Mouse (Mus musculus) kidney, postnatal 14 days (tissue): ENCODE data around the gene Tmem115.
"Not testable (repeated sequence)": the region's sequence is repeated elsewhere in the genome, so short reads cannot be mapped to it uniquely, and the experiment has no call there.

Experiments
- DNase-seq: peaks from one replicate; pipeline ENCODE4 v3.0.0; 2022; ENCODE audit warnings: mixed read lengths

Gene Tmem115

DNA sequence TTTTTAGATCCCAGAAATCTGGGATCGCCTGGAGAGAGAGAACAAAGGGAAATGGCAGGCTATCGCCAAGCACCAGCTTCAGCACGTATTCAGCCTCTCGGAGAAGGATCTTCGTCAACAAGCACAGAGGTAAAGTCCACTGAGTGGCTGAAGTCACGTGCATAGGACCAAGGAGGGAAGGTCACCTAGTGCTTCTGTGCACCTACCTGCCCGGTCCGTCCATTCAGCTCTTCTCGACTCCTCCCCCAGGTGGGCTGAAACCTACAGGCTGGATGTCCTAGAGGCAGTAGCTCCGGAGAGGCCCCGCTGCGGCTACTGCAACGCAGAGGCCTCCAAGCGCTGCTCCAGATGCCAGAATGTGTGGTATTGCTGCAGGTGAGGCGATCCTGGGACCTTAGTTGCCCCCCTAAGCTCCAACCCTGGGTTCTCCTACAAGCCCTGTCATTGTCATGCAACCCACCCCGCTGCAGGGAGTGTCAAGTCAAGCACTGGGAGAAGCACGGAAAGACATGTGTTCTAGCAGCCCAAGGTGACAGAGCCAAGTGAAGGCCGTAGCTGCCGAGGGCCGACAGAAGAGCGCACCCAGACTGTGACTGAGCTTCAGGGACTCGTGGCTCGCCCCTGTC lies 16.9 kb downstream of the Tmem115 start:
- peak; percentile 84 for DNase-seq

DNA sequence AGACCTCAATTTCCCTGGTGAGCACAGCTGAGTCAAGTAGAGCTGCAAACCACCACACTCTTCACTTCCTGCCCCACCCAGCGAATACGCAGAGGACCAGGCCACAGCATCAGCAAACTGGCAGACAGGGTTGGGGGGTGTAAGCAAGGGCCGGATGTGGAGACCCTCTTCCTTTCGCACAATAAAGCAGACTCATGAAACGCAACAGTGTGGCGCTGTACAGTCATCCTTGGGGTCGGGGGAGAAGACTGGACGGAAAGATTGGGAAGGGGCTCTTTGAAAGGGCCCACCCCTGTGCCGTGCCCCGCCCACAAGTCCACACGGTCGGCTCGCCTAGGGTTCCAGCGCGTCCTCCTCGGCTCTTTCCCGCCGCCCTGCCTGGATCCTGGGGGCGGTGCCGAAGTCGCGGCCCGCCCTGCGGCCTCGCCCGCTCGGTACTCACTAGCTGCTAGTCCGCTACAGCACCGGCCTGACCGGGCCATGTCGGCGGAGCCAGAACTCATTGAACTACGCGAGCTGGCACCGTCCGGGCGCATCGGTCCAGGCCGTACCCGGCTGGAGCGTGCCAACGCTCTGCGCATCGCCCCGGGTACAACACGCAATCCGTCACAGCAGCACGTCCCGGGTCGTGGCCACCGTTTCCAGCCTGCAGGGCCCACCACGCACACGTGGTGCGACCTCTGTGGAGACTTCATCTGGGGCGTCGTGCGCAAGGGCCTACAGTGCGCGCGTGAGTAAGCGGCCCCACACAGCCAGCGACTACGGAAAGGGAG lies 17.6 kb downstream of the Tmem115 start, which contains the start of gene Rassf1:
Rassf1 (plus strand) TSS at position 439 of the 773 bp plus-strand sequence.
- DNase-seq = peak; percentile 87

DNA sequence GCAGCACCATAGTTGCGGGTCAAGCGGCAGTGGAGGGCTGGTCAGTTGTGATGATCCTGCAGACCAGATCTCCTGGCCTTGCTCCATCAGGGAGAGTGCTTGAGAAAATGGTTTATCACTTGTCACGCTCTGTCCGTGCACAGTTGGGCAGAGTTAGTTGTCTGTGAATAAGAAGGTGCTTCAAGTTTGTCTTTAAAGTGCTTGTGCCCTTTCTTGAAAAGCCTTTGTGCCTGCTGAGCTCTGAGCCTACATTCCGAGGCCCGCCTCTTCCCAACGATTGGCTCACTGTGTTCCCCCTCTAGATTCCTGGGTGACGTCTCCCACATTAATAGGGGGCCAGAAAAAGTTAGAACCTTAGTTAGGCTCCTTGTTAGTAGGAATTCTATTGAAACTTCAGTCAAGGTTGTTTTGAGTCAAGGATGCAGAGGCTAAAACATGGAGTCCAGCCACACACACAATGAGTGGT lies 18.2 kb downstream of the Tmem115 start:
- DNase-seq = no peak

DNA sequence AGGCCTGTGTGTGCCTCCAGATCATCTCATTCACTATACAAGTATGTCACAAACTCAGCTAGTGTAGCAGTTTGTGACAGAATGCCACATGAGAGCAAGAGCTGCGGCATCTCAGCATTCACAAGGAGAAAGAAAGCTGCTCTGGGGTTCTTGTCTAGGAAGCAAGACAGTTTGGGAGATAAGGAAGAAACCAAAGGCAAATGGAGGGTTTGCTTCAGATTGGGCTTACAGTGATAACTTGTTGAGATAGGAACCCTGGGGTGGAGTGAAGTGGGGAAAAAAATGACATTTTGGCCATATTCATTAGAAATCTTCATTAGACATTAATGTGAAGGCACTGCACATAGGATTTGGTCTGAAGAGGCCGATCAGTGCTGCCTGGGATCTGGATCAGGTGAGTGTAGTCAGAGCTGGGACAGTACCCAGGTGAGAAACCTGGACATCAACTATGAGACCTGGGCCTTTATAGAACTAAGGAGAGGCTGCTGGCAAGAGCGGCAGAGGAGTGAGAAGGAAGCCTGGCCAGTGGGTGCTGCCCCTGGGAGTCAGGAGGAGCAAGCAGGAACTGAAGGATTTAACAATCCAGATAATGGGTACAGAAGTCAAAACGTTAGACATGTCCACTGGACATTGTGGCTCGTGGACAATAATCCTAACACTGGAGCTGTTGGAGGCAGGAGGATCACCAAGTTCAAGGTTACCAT lies 19.1 kb downstream of the Tmem115 start:
- no peak for DNase-seq

DNA sequence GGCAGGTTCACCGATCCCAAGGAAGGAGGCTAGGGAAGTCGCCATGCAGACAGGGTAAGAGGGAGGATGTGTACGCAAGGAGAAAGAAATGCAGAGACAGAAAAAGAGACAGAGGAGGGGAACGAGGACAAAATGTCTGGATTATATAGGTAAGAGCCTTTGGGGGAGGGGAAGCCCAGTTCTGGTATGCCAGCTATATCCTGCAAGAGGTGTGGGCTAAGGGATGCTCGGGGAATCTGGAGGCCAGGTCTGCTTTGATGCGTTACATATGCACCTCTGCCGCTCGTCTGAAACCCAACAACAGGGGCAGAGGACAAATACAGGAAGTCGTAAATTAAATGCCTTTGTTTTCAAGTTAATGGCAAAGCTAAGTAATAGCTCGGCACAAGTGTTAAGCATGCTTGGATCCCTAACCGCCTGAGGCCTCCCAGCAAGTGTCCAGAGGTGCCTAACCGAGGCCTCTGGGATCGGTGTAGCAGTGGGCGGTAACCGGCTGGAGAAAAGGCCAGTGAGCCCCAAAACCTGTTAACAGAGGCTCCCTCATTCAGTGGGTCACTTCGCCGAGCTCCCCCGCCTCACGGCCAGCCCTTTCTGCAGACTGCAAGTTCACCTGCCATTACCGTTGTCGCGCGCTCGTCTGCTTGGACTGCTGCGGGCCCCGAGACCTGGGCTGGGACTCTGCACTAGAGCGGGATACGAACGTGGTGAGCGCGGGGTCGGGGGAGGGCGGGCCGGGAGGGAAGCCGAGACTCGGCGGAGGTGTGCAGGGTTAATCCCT lies 20.0 kb downstream of the Tmem115 start:
- no peak for DNase-seq

DNA sequence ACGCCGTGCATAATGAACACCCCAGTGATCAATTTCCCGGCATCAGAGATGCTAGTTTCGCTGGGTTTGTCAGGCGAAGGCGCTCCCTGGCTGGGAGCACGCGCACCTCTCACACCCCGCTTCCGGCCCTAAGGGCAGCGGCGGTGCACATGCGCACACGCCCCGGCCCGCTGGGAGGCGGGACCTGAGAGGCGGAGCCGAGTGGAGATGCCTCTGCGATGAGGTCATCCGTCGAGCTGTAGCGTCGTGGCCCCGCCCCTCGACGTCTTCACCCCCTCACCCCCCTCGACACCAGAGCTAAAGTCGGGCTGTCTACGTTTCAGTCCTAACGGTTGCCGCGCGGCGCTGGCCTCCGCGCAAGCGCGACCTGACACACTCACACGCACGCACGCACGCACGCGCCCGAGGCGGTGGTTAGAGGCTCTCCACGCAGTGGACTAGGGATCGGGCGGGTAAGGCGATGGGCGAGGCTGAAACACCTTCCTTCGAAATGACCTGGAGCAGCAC lies 20.6 kb downstream of the Tmem115 start:
- DNase-seq = peak; percentile 98

DNA sequence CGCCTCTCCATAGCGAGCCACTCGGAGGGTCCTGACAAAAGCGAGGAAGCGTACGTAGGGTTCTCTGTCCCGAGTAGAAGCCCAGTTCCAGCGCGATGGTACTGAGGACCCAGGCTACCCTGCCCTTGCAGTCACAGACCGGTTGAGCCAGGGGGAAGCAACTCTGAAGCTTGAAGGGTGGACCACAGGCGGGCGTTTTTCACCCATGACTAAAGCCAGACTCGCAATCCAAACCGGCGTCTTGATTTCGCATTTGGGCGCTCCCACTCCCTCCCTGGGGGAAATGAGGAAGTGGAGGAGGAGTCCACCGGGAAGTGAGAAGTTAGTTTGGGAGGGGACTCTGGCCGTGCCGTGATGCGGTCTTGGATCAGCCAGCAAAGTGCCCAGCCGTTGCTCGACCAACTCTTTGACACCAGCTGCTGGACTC lies 21.3 kb downstream of the Tmem115 start:
- peak; percentile 82 for DNase-seq

DNA sequence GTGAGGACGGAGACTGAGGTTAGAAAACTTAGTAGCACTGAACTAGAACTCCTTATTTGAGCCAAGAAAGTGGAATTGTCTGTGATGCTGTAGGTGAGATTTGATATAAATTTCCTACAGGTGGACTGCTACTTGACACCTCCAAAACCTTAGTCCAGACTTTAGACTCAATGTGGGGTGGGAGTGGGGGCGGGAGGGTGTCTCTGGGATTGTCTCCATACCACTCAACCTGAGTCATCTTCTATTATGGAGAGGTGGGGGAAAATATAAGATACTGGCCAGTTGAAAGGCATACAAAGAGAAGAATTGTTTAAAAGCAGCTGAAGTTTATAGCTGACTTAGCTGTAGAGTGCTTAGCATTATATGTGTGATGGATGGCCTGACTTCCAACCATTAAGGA lies 22.0 kb downstream of the Tmem115 start:
- DNase-seq = no peak

DNA sequence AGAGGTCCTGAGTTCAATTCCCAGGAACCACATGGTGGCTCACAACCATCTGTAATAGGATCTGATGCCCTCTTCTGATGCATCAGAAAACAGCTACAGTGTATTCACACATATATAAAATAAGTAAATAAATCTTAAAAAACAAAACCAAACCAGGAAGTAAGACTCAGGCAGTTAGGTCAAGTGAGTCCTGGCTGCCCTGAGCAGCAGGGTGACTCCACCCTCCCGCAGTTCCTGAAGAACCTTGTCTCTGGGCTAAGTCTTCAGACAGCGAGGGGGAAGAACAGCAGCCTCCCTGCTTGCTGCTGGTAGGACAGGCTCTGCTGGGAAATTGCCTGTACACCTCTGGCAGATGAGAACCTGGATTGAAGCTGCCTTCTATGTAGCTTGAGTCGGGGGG lies 22.6 kb downstream of the Tmem115 start:
- no peak for DNase-seq

DNA sequence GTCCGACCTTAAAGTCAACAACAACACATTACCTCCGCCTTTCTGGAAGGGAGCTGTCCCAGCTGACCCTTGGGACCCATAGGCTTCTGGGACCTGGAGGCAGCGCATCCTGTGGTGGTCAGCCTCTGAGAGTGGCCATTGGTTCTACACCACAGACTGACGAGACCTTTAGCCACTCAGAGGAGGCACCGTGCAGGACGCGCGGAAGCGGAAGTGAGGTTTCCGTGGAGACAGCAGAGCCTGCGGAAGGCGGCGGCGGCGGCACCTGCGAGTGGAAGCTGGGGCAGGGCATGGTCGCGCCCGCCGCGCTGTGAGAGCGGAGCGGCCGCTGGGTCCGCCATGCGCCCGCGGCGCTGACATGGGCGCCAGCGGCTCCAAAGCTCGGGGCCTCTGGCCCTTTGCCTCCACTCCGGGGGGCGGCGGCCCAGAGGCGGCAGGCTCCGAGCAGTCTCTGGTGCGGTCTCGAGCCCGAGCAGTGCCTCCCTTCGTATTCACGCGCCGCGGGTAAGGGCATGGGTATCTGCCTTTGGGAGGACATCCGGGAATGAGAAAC lies 29.4 kb downstream of the Tmem115 start, which contains the start of gene Tusc2:
Tusc2 (plus strand) TSS at position 227 of the 553 bp plus-strand sequence.
- DNase-seq = peak; percentile 97

DNA sequence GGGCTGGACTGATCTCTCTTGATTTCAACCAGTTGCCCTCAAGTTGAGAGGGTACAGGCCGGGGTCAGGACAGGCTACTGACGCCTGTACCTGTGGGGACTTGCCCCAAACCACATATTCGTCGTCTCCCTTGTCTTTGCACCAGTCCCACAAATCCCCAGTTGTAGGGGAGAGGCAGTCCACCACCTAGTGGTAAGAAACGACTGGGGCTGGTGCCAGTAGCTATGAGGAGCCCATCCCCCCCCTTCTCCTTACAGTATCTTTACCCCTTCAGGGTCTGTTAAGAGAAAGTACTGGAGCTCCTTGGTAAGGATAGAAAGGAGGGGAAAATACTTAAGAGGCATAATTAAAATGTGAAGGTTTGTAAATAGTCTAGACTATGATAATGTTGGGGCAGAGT lies 31.8 kb downstream of the Tmem115 start:
- DNase-seq = not testable (repeated sequence)

DNA sequence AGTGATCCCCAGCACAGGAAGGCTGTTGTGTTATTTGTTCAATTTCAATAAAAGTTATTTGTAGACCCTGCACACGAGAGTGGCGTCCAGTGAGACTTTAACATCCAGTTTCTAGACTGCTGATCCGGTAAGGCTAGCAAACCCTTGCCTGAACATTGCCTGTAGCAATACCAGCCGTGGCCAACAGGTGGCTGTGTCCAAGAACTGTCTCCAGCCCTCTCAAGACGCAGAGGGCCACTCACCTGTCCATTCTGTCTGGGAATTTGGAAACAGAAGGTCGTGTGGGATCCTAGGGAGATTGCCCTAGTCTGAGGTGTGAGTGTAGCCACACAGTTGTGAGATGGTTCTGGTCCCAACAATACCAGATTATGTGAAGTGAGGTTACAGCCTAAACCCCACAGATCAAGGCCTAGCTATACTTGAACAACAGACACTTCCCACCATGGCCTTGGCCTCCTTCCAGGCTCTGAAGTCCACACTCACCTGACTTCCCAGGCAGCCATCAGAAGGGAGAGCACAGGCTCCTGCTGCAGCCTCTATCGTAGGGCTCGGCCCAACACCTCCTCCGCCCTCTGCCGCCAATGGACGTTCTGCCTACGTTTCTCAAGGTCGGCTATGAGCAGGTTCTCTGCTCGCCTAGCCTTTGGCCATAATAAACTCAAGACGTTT lies 32.4 kb downstream of the Tmem115 start:
- peak; percentile 92 for DNase-seq

DNA sequence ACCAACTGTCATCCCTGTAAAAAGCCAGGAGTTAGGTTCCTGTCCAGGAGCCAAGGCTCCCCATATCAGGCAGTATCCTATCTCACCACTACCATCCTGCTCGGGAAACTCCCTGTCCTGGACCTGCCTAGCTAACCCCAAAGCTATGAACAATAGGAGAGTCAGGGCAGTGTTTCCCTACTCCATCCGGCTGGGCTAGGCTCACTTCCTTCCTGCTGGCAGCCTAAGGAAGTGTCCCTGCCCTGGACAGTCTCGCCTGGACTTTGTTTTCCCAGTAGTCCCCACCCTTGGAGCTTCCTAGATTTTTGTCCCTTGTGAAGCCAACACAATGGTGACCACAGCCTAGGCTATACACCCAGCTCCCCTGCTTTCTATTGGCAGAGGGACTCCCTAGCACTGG lies 33.1 kb downstream of the Tmem115 start:
- DNase-seq = peak; percentile 76

DNA sequence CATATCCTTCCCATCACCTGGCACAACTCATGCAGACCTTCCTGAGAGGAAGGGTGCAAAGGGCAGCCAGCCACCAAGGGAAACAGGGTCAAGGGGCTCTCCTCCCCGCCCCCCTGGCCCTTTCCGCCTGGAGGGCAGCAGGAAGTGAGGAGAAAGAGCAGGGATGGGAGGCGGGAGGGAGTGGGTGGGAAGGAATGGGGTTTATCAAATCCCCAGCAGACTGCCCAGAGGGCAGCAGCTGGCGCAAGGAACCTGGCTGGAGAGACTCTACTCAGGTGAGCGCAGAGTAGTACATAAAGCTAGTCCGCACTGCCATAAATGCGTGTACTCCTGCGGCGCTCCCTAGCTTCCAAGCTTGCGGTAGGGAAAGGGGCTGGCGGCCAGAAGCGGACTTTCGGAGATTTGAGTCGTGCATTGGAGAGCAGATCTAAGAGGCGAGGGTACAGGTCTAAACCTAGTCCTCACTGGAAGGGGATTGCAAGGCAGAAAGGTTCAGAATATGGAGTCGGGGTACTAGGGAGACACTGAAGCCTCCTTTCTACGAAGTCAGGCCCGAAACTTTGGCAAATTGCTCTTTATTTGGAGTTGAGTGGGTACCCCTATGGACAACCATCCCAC lies 34.1 kb downstream of the Tmem115 start, which contains the start of gene Hyal2:
Hyal2 (plus strand) TSS at position 244 of the 618 bp plus-strand sequence.
- DNase-seq = peak; percentile 88

DNA sequence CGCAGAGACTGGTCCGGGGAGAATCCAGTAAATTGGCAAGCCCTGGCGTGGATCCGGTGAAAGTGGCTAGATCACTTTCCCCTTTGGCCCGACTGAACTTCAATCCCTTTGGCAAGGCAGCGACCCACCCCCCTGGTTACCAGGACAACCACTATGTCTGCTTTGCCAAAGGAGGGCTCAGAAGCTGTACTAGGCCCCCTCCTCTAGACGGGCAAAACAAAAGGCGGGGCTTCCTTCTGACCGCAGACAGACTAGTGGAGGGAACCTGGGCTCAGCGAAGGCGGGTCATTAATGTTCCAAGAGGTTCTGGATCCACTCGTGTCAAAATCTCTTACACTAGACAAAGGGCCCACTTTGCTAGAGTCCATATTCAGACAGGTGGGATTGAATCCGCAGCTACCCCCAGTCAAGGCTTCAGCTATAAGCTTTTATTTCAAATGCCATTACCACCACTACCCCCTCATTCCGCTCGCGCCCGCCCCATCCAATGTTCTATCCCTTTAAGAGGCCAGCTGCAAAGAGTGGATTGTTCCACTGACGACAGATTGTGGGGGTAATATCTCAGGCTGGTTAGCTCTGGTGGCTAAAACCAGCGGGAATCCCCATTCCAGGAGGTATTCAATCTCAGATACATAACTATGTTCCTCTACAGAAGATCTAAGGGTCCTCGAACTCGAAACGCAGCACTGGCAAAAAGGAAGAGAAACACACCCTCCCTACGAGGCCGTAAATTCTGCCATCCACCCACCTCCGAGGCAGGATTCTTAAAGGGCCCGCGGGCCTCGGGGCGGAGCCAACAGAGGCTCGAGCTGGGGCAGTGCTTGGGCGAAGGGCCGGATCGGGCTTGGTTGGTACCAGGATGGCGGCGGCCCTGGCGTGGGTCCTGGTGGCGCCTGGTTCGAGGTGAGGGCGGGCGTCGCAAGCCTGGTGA lies 34.9 kb downstream of the Tmem115 start:
- DNase-seq = peak; percentile 92

DNA sequence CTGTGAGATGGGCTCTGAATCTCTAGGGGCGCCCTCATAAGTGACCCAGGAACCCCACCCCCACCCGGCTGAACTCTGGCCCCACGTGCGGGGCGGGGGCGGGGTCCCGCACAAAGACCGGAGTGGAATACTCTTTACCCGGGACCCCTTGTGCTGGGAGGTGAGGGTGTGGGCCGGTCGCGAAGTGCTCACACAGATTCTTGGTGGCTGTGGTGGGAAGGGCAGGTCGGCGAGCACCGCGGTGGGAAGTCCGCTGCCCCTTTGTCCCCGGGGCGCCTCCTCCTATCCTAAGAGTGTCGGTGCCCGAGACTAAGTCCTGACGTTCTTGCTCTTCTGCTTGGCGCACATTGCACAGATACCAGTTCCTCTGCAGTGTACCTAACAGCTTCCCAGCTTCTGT lies 35.5 kb downstream of the Tmem115 start:
- DNase-seq = no peak

DNA sequence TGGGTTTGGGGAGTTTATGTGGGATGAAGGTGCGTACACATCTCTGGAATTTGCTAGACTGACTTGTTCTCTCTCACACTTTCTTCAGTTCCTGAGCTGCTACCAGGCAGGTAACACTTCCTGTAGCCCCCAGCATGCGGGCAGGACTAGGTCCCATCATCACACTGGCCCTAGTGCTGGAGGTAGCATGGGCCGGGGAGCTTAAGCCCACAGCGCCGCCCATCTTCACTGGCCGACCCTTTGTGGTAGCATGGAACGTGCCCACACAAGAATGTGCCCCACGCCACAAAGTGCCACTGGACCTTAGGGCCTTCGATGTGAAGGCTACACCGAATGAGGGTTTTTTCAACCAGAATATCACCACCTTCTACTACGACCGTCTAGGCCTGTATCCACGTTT lies 36.3 kb downstream of the Tmem115 start:
- no peak for DNase-seq

DNA sequence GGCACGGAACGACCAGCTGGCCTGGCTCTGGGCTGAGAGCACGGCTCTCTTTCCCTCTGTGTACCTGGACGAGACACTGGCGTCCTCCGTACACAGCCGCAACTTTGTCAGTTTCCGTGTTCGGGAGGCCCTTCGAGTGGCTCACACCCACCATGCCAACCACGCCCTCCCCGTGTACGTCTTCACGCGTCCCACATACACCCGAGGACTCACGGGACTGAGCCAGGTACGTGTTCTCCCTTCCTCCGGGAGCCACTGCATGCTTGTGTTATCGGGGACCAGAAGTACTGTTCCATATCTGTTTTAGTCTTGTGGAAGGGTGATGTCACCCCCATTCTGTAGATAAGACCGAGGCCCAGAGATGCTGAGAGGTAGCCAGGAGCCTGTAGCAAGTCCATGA lies 37.1 kb downstream of the Tmem115 start:
- DNase-seq = no peak

DNA sequence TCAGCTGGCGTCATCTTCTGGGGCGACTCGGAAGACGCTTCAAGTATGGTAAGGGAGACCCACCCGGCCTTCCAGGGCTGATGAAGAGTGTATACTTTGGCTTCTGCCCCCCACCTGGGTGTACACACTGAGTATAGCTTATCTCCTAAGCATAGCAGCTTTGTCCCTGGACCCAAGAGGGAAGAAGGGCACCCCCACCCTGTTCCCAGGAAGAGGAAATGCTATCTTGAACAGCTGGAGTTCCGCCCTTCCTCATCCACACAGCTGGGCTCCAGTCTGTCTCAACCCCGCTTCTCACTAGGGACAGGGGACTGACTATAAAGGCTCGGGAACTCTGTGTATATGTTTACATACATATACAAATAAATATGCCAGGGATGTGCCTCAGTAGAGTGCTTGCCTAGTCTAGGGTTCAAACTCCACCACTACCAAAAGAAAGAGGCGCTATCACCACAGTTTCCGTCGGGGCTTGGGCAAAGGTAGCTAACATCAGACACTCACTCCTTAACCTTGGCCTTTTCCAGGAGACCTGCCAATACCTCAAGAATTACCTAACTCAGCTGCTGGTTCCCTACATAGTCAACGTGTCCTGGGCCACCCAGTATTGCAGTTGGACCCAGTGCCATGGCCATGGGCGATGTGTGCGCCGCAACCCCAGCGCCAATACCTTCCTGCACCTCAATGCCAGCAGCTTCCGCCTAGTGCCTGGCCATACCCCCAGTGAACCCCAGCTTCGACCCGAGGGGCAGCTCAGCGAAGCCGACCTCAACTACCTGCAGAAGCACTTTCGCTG lies 38.0 kb downstream of the Tmem115 start:
- no peak for DNase-seq
